Mouse (Mus musculus) spleen, adult 2 months (tissue): ENCODE data around the gene Yipf1. TPM values are rescaled to one million over a fixed set of nuclear protein-coding genes. Genes with fewer than 3 reads are reported as not detected.

ENCODE experiments used
- DNase-seq, 2 experiments: peaks; one replicate each; pipeline versions ENCODE4 v3.0.0 to v3.0.0-alpha.2; 2012 to 2021; ENCODE audit warnings: low spot score in 2 of 2, low read depth in 1 of 2
- H3K27ac ChIP-seq: fragments of 200-500 bp; 2 replicates; pipeline ENCODE4 v1.5.1; 2012; ENCODE audit warnings: low read length, inconsistent platforms; ENCODE audit not compliant: insufficient read depth
- H3K27me3 ChIP-seq: fragments of 200-500 bp; 2 replicates; pipeline ENCODE4 v1.6.1; 2012; ENCODE audit warnings: mild to moderate bottlenecking, moderate library complexity, low read length, inconsistent platforms; ENCODE audit not compliant: control insufficient read depth, insufficient read depth
- H3K36me3 ChIP-seq: fragments of 200-500 bp; 2 replicates; pipeline ENCODE4 v1.6.1; 2012; ENCODE audit warnings: mild to moderate bottlenecking, low read length, inconsistent platforms; ENCODE audit not compliant: control insufficient read depth, insufficient read depth
- H3K4me1 ChIP-seq: fragments of 200-500 bp; 2 replicates; pipeline ENCODE4 v1.6.1; 2011; ENCODE audit warnings: inconsistent platforms; ENCODE audit not compliant: control insufficient read depth, insufficient read depth, insufficient read length
- H3K4me3 ChIP-seq: fragments of 200-500 bp; 2 replicates; pipeline ENCODE4 v1.5.1; 2011; ENCODE audit warnings: mild to moderate bottlenecking, inconsistent platforms; ENCODE audit not compliant: insufficient read depth, insufficient read length; ENCODE audit errors: extremely low read depth
- CTCF ChIP-seq: fragments of 200-500 bp; IDR thresholded peaks from 2 replicates; pipeline ENCODE4 v1.5.1; 2011; ENCODE audit warnings: mild to moderate bottlenecking, inconsistent platforms; ENCODE audit not compliant: insufficient read depth, insufficient read length, insufficient replicate concordance; ENCODE audit errors: extremely low read depth
- POLR2A ChIP-seq: fragments of 200-500 bp; IDR thresholded peaks from 2 replicates; pipeline ENCODE4 v1.6.1; 2011; ENCODE audit warnings: low read depth, low read length, inconsistent platforms
- WGBS: fragments of 180-500 bp; shearing (Covaris S2); methylation state at CpG from one replicate; pipeline ENCODE4 v1.1.7; 2018; 5-methylcytosine and 5-hydroxymethylcytosine counted together
- polyA plus RNA-seq: library from polyadenylated mRNA; depleted of rRNA; stranded (reverse); fragments of >200 nt; gene quantifications from 2 replicates; pipeline ENCODE4 v1.2.3, GENCODE M21; 2012

Gene Yipf1
- polyA plus RNA-seq, 1 experiment, result 21.4 TPM

GRCm38 (mm10) chr4:107300902-107301555, 13.1 kb upstream of the Yipf1 start:
- no peak for DNase-seq
- TF ChIP-seq CTCF, result no peak
- TF ChIP-seq POLR2A, result no peak
- H3K4me1 ChIP-seq, result no peaks in the 10 kb centered on the region
- 85% methylated on average over 1 of the region's 1 CpGs for WGBS
- no peaks in the 10 kb centered on the region for H3K27me3 ChIP-seq
- H3K27ac ChIP-seq, result no peak overlapping the region
- H3K4me3 ChIP-seq, result no peak overlapping the region
- no peaks in the 10 kb centered on the region for H3K36me3 ChIP-seq

- WGBS, result 86% methylated on average over 9 of the region's 9 CpGs
- Histone ChIP-seq H3K36me3 (no peaks in the 10 kb centered on the region), H3K4me1 (no peaks in the 10 kb centered on the region), H3K27me3 (no peaks in the 10 kb centered on the region; the same call in 1 of the 2 replicates), H3K4me3 (no peak overlapping the region), H3K27ac (no peak overlapping the region)
- no peak for DNase-seq
- TF ChIP-seq CTCF, result no peak
- TF ChIP-seq POLR2A, result no peak
Observed at GRCm38 (mm10) chr4:107302221-107302620, 11.9 kb upstream of the Yipf1 start.

- no peaks in the 10 kb centered on the region for H3K4me1 ChIP-seq
- H3K27ac ChIP-seq, result no peak overlapping the region
- H3K4me3 ChIP-seq, result no peak overlapping the region
- no peak for DNase-seq
- 48% methylated on average over 4 of the region's 4 CpGs for WGBS
- H3K27me3 ChIP-seq, result no peaks in the 10 kb centered on the region; the same call in 1 of the 2 replicates
- H3K36me3 ChIP-seq, result no peaks in the 10 kb centered on the region
- TF ChIP-seq CTCF, result no peak
- TF ChIP-seq POLR2A, result no peak
Observed at GRCm38 (mm10) chr4:107302832-107303231, 11.3 kb upstream of the Yipf1 start.

GRCm38 (mm10) chr4:107303531-107303930, 10.6 kb upstream of the Yipf1 start:
- WGBS, result 77% methylated on average over 3 of the region's 3 CpGs
- Histone ChIP-seq H3K27me3 (no peaks in the 10 kb centered on the region; the same call in 1 of the 2 replicates), H3K4me3 (no peak overlapping the region), H3K4me1 (no peaks in the 10 kb centered on the region), H3K27ac (no peak overlapping the region), H3K36me3 (no peaks in the 10 kb centered on the region)
- DNase-seq, result no peak
- no peak for TF ChIP-seq POLR2A
- no peak for TF ChIP-seq CTCF

GRCm38 (mm10) chr4:107306966-107307365, 7.2 kb upstream of the Yipf1 start, which contains the start of gene Dio1:
Dio1 (minus strand) TSS chr4:107307169.
- Histone ChIP-seq H3K27ac (no peak within 1 kb of the TSS), H3K4me3 (no peak within 1 kb of the TSS), H3K4me1 (no peaks in the 10 kb centered on the region), H3K27me3 (no peaks in the 10 kb centered on the region; the same call in 1 of the 2 replicates), H3K36me3 (no peaks in the 10 kb centered on the region)
- no peak for DNase-seq
- WGBS, result 78% methylated on average over 6 of the region's 6 CpGs
- TF ChIP-seq CTCF, result no peak
- TF ChIP-seq POLR2A, result no peak

- TF ChIP-seq CTCF (no peak), POLR2A (no peak)
- 8% methylated on average over 7 of the region's 7 CpGs for WGBS
- Histone ChIP-seq H3K27ac (no peak overlapping the region), H3K4me1 (peaks cover 11% of the 10 kb centered on the region; the same call in 1 of the 2 replicates), H3K4me3 (peak overlapping the region; percentile 98), H3K27me3 (no peaks in the 10 kb centered on the region), H3K36me3 (peaks cover 14% of the 10 kb centered on the region)
- no peak for DNase-seq
Observed at GRCm38 (mm10) chr4:107314479-107314805, 279 bp downstream of the Yipf1 start.

GRCm38 (mm10) chr4:107318646-107319045, 4.5 kb downstream of the Yipf1 start:
- no peak for DNase-seq
- no peak for TF ChIP-seq CTCF
- TF ChIP-seq POLR2A, result no peak
- peaks cover 11% of the 10 kb centered on the region; the same call in 1 of the 2 replicates for H3K4me1 ChIP-seq
- no peaks in the 10 kb centered on the region for H3K27me3 ChIP-seq
- peaks cover 32% of the 10 kb centered on the region for H3K36me3 ChIP-seq
- WGBS, result 91% methylated on average over 8 of the region's 8 CpGs
- no peak overlapping the region for H3K27ac ChIP-seq
- H3K4me3 ChIP-seq, result no peak overlapping the region

GRCm38 (mm10) chr4:107321041-107321440, 6.9 kb downstream of the Yipf1 start:
- Histone ChIP-seq H3K4me1 (0 out of 2 replicates have a peak, but pooled peaks cover 4% of the 10 kb centered on the region), H3K27me3 (no peaks in the 10 kb centered on the region), H3K36me3 (peaks cover 44% of the 10 kb centered on the region), H3K4me3 (no peak overlapping the region), H3K27ac (no peak overlapping the region; the same call in 1 of the 2 replicates)
- peak; percentile 8 to 44 for DNase-seq
- WGBS, result 60% methylated on average over 2 of the region's 2 CpGs
- TF ChIP-seq CTCF (no peak), POLR2A (no peak)
